Mouse (Mus musculus) cortical plate, adult 2 months (tissue): Measurements from ENCODE around the gene Tex44. TPM values are rescaled to one million over a fixed set of nuclear protein-coding genes. Genes with fewer than 3 reads are reported as not detected.

Source experiments
- H3K27ac ChIP-seq: fragments of 200-500 bp; 2 replicates; pipeline ENCODE4 v1.5.1; 2012; ENCODE audit warnings: low read length, control low read depth, inconsistent platforms; ENCODE audit not compliant: insufficient read depth
- H3K4me1 ChIP-seq: fragments of 200-500 bp; 2 replicates; pipeline ENCODE4 v1.6.1; 2011; ENCODE audit warnings: low read length; ENCODE audit not compliant: control insufficient read depth, insufficient read depth
- H3K4me3 ChIP-seq: fragments of 200-500 bp; 2 replicates; pipeline ENCODE4 v1.5.1; 2011; ENCODE audit warnings: mild to moderate bottlenecking, low read length, control low read depth; ENCODE audit not compliant: insufficient read depth
- CTCF ChIP-seq: fragments of 200-500 bp; IDR thresholded peaks from 2 replicates; pipeline ENCODE4 v1.5.1; 2011; ENCODE audit warnings: mild to moderate bottlenecking, control low read depth, low read length; ENCODE audit not compliant: insufficient read depth; ENCODE audit errors: extremely low read depth
- POLR2A ChIP-seq: fragments of 200-500 bp; IDR thresholded peaks from 2 replicates; pipeline ENCODE4 v1.6.1; 2011; ENCODE audit warnings: mild to moderate bottlenecking, low read length, control low read depth; ENCODE audit not compliant: insufficient read depth; ENCODE audit errors: extremely low read depth
- polyA plus RNA-seq: library from polyadenylated mRNA; depleted of rRNA; stranded (reverse); fragments of >200 nt; gene quantifications from 2 replicates; pipeline ENCODE4 v1.2.3, GENCODE M21; 2012

Tex44 gene
- polyA plus RNA-seq, 1 experiment = not detected

GRCm38 (mm10) chr1:86397621-86398020 lies 28.5 kb upstream of the Tex44 start:
- TF ChIP-seq CTCF = no peak
- Histone ChIP-seq H3K27ac (no peak overlapping the region), H3K4me1 (no peaks in the 10 kb centered on the region), H3K4me3 (no peak overlapping the region)

GRCm38 (mm10) chr1:86398222-86398621 lies 27.9 kb upstream of the Tex44 start:
- Histone ChIP-seq H3K4me3 (no peak overlapping the region), H3K27ac (no peak overlapping the region), H3K4me1 (no peaks in the 10 kb centered on the region)
- TF ChIP-seq POLR2A (no peak), CTCF (no peak)

- no peak for TF ChIP-seq POLR2A
- TF ChIP-seq CTCF = no peak
Measured at GRCm38 (mm10) chr1:86399322-86399721, 26.8 kb upstream of the Tex44 start.

GRCm38 (mm10) chr1:86400096-86400754 lies 25.9 kb upstream of the Tex44 start:
- no peak overlapping the region for H3K27ac ChIP-seq
- TF ChIP-seq POLR2A (no peak), CTCF (no peak)
- no peaks in the 10 kb centered on the region for H3K4me1 ChIP-seq
- H3K4me3 ChIP-seq = no peak overlapping the region

More at GRCm38 (mm10) chr1:86399322-86399721, 26.8 kb upstream of the Tex44 start:
- no peaks in the 10 kb centered on the region for H3K4me1 ChIP-seq
- H3K4me3 ChIP-seq = no peak overlapping the region
- H3K27ac ChIP-seq = no peak overlapping the region

- no peak for TF ChIP-seq POLR2A
- peak; percentile 36 for TF ChIP-seq CTCF
- Histone ChIP-seq H3K27ac (no peak overlapping the region), H3K4me3 (no peak overlapping the region), H3K4me1 (peaks cover 2% of the 10 kb centered on the region; the same call in 1 of the 2 replicates)
Measured at GRCm38 (mm10) chr1:86404834-86405233, 21.3 kb upstream of the Tex44 start.

GRCm38 (mm10) chr1:86406313-86406712 lies 19.8 kb upstream of the Tex44 start:
- no peak for TF ChIP-seq POLR2A
- TF ChIP-seq CTCF = no peak
- Histone ChIP-seq H3K4me3 (no peak overlapping the region), H3K4me1 (peaks cover 2% of the 10 kb centered on the region; the same call in 1 of the 2 replicates), H3K27ac (no peak overlapping the region; the same call in 1 of the 2 replicates)

GRCm38 (mm10) chr1:86406914-86407313 lies 19.2 kb upstream of the Tex44 start:
- Histone ChIP-seq H3K4me1 (peaks cover 2% of the 10 kb centered on the region; the same call in 1 of the 2 replicates), H3K27ac (no peak overlapping the region; the same call in 1 of the 2 replicates), H3K4me3 (no peak overlapping the region)
- TF ChIP-seq CTCF = no peak
- TF ChIP-seq POLR2A = no peak

GRCm38 (mm10) chr1:86408515-86408914 lies 17.6 kb upstream of the Tex44 start:
- H3K4me3 ChIP-seq = no peak overlapping the region
- TF ChIP-seq POLR2A = no peak
- TF ChIP-seq CTCF = no peak
- peaks cover 2% of the 10 kb centered on the region; the same call in 1 of the 2 replicates for H3K4me1 ChIP-seq
- no peak overlapping the region for H3K27ac ChIP-seq

- TF ChIP-seq POLR2A = no peak
- TF ChIP-seq CTCF = no peak
- no peak overlapping the region for H3K4me3 ChIP-seq
- H3K27ac ChIP-seq = no peak overlapping the region
- H3K4me1 ChIP-seq = peaks cover 2% of the 10 kb centered on the region; the same call in 1 of the 2 replicates
Measured at GRCm38 (mm10) chr1:86409476-86409875, 16.7 kb upstream of the Tex44 start.

GRCm38 (mm10) chr1:86414715-86415114 lies 11.4 kb upstream of the Tex44 start:
- Histone ChIP-seq H3K4me3 (no peak overlapping the region), H3K4me1 (no peaks in the 10 kb centered on the region), H3K27ac (no peak overlapping the region)
- TF ChIP-seq POLR2A (no peak), CTCF (no peak)

GRCm38 (mm10) chr1:86415144-86415543 lies 11.0 kb upstream of the Tex44 start:
- no peak for TF ChIP-seq CTCF
- TF ChIP-seq POLR2A = no peak
- no peak overlapping the region for H3K4me3 ChIP-seq
- no peaks in the 10 kb centered on the region for H3K4me1 ChIP-seq
- H3K27ac ChIP-seq = no peak overlapping the region
